ENCODE assay signal across 9 mouse cellular contexts in the genomic region with DNA sequence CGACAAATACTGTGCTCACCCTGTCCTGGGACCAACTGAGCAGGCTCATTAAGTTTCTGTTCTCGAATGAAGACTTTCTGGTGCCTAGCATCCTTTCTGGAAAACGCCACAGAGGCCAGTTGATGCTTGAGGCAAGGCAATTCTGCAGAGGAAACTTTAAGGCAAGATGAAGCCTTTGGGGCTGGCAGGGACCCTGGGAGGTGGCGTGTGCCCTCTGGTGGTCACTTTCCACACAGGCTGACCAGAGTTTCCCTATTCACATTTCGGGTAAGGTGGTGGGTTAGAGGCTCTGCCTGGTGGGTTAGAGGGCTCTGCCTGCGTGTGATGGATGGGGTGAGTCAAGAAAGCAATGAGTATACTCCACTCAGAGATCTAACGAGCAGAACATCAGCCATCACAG. TPM values are rescaled to one million over a fixed set of nuclear protein-coding genes. Genes with fewer than 3 reads are reported as not detected.
DNase-seq lines count a peak whose midpoint lies in the region; ATAC-seq and TF ChIP-seq lines count a peak whose summit lies in the region.
"Had no signal": no experiment of that assay in that cellular context is flagged by ENCODE, and none has a peak within 500 bp of the region (broad histone marks: within the 10 kb centered on the region; RNA-seq: fewer than 3 reads in every experiment).

No protein-coding gene starts in this region.

- H3K36me3 ChIP-seq in heart, embryonic 10.5 days: no peaks in the 10 kb centered on the region
- H3K36me3 ChIP-seq: embryonic facial prominence, embryonic 13.5 days had no signal

- DNase-seq in heart, embryonic 10.5 days (ENCODE audit: low spot score): peak; percentile 85
- DNase-seq in heart, postnatal 25 days (ENCODE audit: low spot score): no peak
- peak; percentile 63 for DNase-seq in CD4-positive helper T cell, adult 2 months (ENCODE audit: low read depth, low spot score)
- DNase-seq in adrenal gland, postnatal 25 days: peak; percentile 61
- DNase-seq in gastrocnemius, adult 2 months: peak; percentile 71
- peak; percentile 80 to 82 for DNase-seq in kidney, postnatal 4 days
- no peak for DNase-seq in yolk sac, embryonic 10.5 days (ENCODE audit: low spot score)

- TF ChIP-seq CTCF in gastrocnemius, adult 2 months (IDR thresholded peaks at IDR 0.05): peak; percentile 93

- H3K27me3 ChIP-seq in heart, embryonic 10.5 days (ENCODE audit: insufficient read depth, poor library complexity, severe bottlenecking): no peaks in the 10 kb centered on the region; the same call in 1 of the 2 replicates
- H3K27me3 ChIP-seq: embryonic facial prominence, embryonic 13.5 days had no signal

- H3K4me3 ChIP-seq in heart, embryonic 10.5 days: no peak overlapping the region
- H3K4me3 ChIP-seq in gastrocnemius, adult 2 months: no peak overlapping the region
- H3K4me3 ChIP-seq: embryonic facial prominence, embryonic 13.5 days had no signal

- H3K4me1 ChIP-seq in heart, embryonic 10.5 days: peaks cover 16% of the 10 kb centered on the region

- intact Hi-C loops in heart, postnatal 25 days (cut with DNase I): loop anchor here (1.0 to 5.0 kb wide), 2 partner anchors 614 to 782 kb away; no protein-coding TSS in a partner anchor
- intact Hi-C loops in gastrocnemius, adult 2 months (cut with DNase I): loop anchor here (2.0 kb wide), 1 partner anchor 783 kb away; no protein-coding TSS in a partner anchor

- H3K27ac ChIP-seq in heart, embryonic 10.5 days: no peak overlapping the region
- H3K27ac ChIP-seq in gastrocnemius, adult 2 months: no peak overlapping the region
- H3K27ac ChIP-seq: embryonic facial prominence, embryonic 13.5 days had no signal

- H3K9me3 ChIP-seq in heart, embryonic 10.5 days: no peaks in the 10 kb centered on the region
- H3K9me3 ChIP-seq: embryonic facial prominence, embryonic 13.5 days had no signal

- 26% methylated on average over 7 of the region's 7 CpGs for WGBS in heart, embryonic 10.5 days

- ATAC-seq in monocyte, adult 5-6 weeks (replicated peaks; ENCODE audit: insufficient number of reproducible peaks, low FRiP score, low TSS enrichment, poor library complexity, severe bottlenecking): peak; percentile 57

RNA-seq across cellular contexts. Expression of a gene that starts 28.7 kb away (rescaled TPM):
- 90.2 and 114 TPM in 2 replicates for polyA plus RNA-seq in heart, embryonic 10.5 days (2016; fragmentation: Nextera tagmentation; extraction: Ambion mirVana)
- 100 to 1,000 TPM in 1 of 2 experiments, 10 to 100 TPM in 1; 96.9 to 110 TPM for total RNA-seq in heart, postnatal 25 days (2021)
- 225 TPM in 2 replicates for total RNA-seq in adrenal gland, postnatal 25 days (2021)
- total RNA-seq in gastrocnemius, adult 2 months (2021): 10 to 100 TPM; 25.7 to 46.6 TPM
- total RNA-seq in monocyte, adult 5-6 weeks (2017): 42.9 to 74.7 TPM (median 44.7 TPM) in 3 replicates

Comparison
In these comparisons a context has a peak if more than half of its experiments do, and no peak if none do; other contexts are left out.
1. DNase-seq: peak in heart, embryonic 10.5 days (single experiment), CD4-positive helper T cell, adult 2 months (single experiment), adrenal gland, postnatal 25 days (single experiment), gastrocnemius, adult 2 months (single experiment) and kidney, postnatal 4 days (2 of 2); none in heart, postnatal 25 days (single experiment) and yolk sac, embryonic 10.5 days (single experiment).